Mouse (Mus musculus): ENCODE measurements around the gene Psd4. TPM values are rescaled to one million over a fixed set of nuclear protein-coding genes. Genes with fewer than 3 reads are reported as not detected.

Gene Psd4
- polyA plus RNA-seq, 1 experiment from 2014 or later, result 5.4 TPM

- 14% methylated on average over 6 of the region's 6 CpGs for WGBS
- TF ChIP-seq CTCF (IDR thresholded peaks at IDR 0.05; ENCODE audit: low read depth), result no peak; the same call in 1 of the 2 replicates
- Histone ChIP-seq H3K36me3 (ENCODE audit: control insufficient read depth, insufficient read depth) (no peaks in the 10 kb centered on the region), H3K27ac (ENCODE audit: low read depth, low read length) (peak overlapping the region; percentile 57), H3K4me3 (ENCODE audit: low read depth, low read length) (no peak overlapping the region), H3K27me3 (replicated peaks; ENCODE audit: control insufficient read depth, insufficient read depth, low read length) (no peaks in the 10 kb centered on the region), H3K9ac (ENCODE audit: low read depth, low read length) (no peak overlapping the region), H3K9me3 (ENCODE audit: control insufficient read depth) (no peaks in the 10 kb centered on the region), H3K4me1 (replicated peaks; ENCODE audit: control insufficient read depth, insufficient read depth, low read length) (0 out of 2 replicates have a peak, but pooled peaks cover 9% of the 10 kb centered on the region), H3K4me2 (replicated peaks; ENCODE audit: low read depth) (peak overlapping the region; percentile 24; the same call in 1 of the 2 replicates)
- ATAC-seq, result peak; percentile 96
These were observed 87.9 kb downstream of the Psd4 start for GRCm38 (mm10) chr2:24455057-24455855.

GRCm38 (mm10) chr2:24456841-24457240 is 89.5 kb downstream of the Psd4 start:
- Histone ChIP-seq H3K27me3 (replicated peaks; ENCODE audit: control insufficient read depth, insufficient read depth, low read length) (no peaks in the 10 kb centered on the region), H3K9me3 (ENCODE audit: control insufficient read depth) (no peaks in the 10 kb centered on the region), H3K4me1 (replicated peaks; ENCODE audit: control insufficient read depth, insufficient read depth, low read length) (peaks cover 14% of the 10 kb centered on the region; the same call in 1 of the 2 replicates), H3K4me2 (replicated peaks; ENCODE audit: low read depth) (no peak overlapping the region), H3K9ac (ENCODE audit: low read depth, low read length) (no peak overlapping the region), H3K36me3 (ENCODE audit: control insufficient read depth, insufficient read depth) (no peaks in the 10 kb centered on the region), H3K27ac (ENCODE audit: low read depth, low read length) (no peak overlapping the region), H3K4me3 (ENCODE audit: low read depth, low read length) (no peak overlapping the region)
- WGBS, result 85% methylated on average over 4 of the region's 4 CpGs
- no peak for TF ChIP-seq CTCF (IDR thresholded peaks at IDR 0.05; ENCODE audit: low read depth)
- ATAC-seq, result no peak

- Histone ChIP-seq H3K27me3 (replicated peaks; ENCODE audit: control insufficient read depth, insufficient read depth, low read length) (no peaks in the 10 kb centered on the region), H3K36me3 (ENCODE audit: control insufficient read depth, insufficient read depth) (no peaks in the 10 kb centered on the region), H3K4me1 (replicated peaks; ENCODE audit: control insufficient read depth, insufficient read depth, low read length) (peaks cover 10% of the 10 kb centered on the region; the same call in 1 of the 2 replicates), H3K9ac (ENCODE audit: low read depth, low read length) (peak overlapping the region; percentile 17; the same call in 1 of the 2 replicates), H3K27ac (ENCODE audit: low read depth, low read length) (no peak overlapping the region), H3K4me2 (replicated peaks; ENCODE audit: low read depth) (peak overlapping the region; percentile 45), H3K9me3 (ENCODE audit: control insufficient read depth) (no peaks in the 10 kb centered on the region), H3K4me3 (ENCODE audit: low read depth, low read length) (no peak overlapping the region)
- ATAC-seq, result peak; percentile 64; the same call in 1 of the 2 replicates
- no peak for TF ChIP-seq CTCF (IDR thresholded peaks at IDR 0.05; ENCODE audit: low read depth)
- 11% methylated on average over 9 of the region's 9 CpGs for whole genome bisulfite sequencing
These were observed 92.9 kb downstream of the Psd4 start for GRCm38 (mm10) chr2:24460112-24460807.

- H3K27ac ChIP-seq (ENCODE audit: low read depth, low read length), result peak overlapping the region; percentile 47; the same call in 1 of the 2 replicates
- H3K4me1 ChIP-seq (replicated peaks; ENCODE audit: control insufficient read depth, insufficient read depth, low read length), result peaks cover 6% of the 10 kb centered on the region; the same call in 1 of the 2 replicates
- TF ChIP-seq CTCF (IDR thresholded peaks at IDR 0.05; ENCODE audit: low read depth), result no peak
- H3K9me3 ChIP-seq (ENCODE audit: control insufficient read depth), result no peaks in the 10 kb centered on the region
- no peaks in the 10 kb centered on the region for H3K27me3 ChIP-seq (replicated peaks; ENCODE audit: control insufficient read depth, insufficient read depth, low read length)
- peak overlapping the region; percentile 45 for H3K4me2 ChIP-seq (replicated peaks; ENCODE audit: low read depth)
- WGBS, result 16% methylated on average over 2 of the region's 2 CpGs
- H3K36me3 ChIP-seq (ENCODE audit: control insufficient read depth, insufficient read depth), result no peaks in the 10 kb centered on the region
- peak; percentile 85 for ATAC-seq
- H3K4me3 ChIP-seq (ENCODE audit: low read depth, low read length), result no peak overlapping the region
- 0 out of 2 replicates have a peak overlapping the region, but pooled peaks have one; percentile 17 for H3K9ac ChIP-seq (ENCODE audit: low read depth, low read length)
These were observed 93.4 kb downstream of the Psd4 start for GRCm38 (mm10) chr2:24460808-24461127.

Other genes with a start within 250 kb of the Psd4 start
- not detected in 2 replicates for gene Il1f8, start 214.4 kb upstream of the Psd4 start, polyA plus RNA-seq (2015; fragmentation: Nextera tagmentation; extraction: Ambion mirVana)
- gene Il1f9, start 181.1 kb upstream of the Psd4 start, polyA plus RNA-seq (2015; fragmentation: Nextera tagmentation; extraction: Ambion mirVana), result not detected in 2 replicates
- not detected in 2 replicates for gene Il1f6, start 152.2 kb upstream of the Psd4 start, polyA plus RNA-seq (2015; fragmentation: Nextera tagmentation; extraction: Ambion mirVana)
- gene Il1f5, start 90.6 kb upstream of the Psd4 start, polyA plus RNA-seq (2015; fragmentation: Nextera tagmentation; extraction: Ambion mirVana), result not detected in 2 replicates
- not detected in 2 replicates for gene Il1f10, start 76.4 kb upstream of the Psd4 start, polyA plus RNA-seq (2015; fragmentation: Nextera tagmentation; extraction: Ambion mirVana)
- 0.23 and 0.51 TPM in 2 replicates for gene Il1rn, start 30.7 kb upstream of the Psd4 start, polyA plus RNA-seq (2015; fragmentation: Nextera tagmentation; extraction: Ambion mirVana)
- 0.52 and 0.64 TPM in 2 replicates for gene Pax8, start 108.0 kb downstream of the Psd4 start, polyA plus RNA-seq (2015; fragmentation: Nextera tagmentation; extraction: Ambion mirVana)